Mouse (Mus musculus) limb, embryonic 15.5 days (tissue): ENCODE measurements around the gene Mettl3. TPM values are rescaled to one million over a fixed set of nuclear protein-coding genes. Genes with fewer than 3 reads are reported as not detected.

Experiments used
- ATAC-seq: fragments of 200-750 bp; cut with Nextera tagmentation; 2 replicates; pipeline ENCODE4 v1.8.0; 2017; ENCODE audit warnings: low read depth, moderate TSS enrichment; ENCODE audit not compliant: insufficient number of reproducible peaks, low FRiP score, low TSS enrichment
- H3K27ac ChIP-seq: fragments of 300-500 bp; sonication (generic); 2 replicates; pipeline ENCODE4 v1.5.1; 2015; ENCODE audit warnings: moderate library complexity, mild to moderate bottlenecking, inconsistent platforms
- H3K27me3 ChIP-seq: fragments of 300-500 bp; sonication (generic); 2 replicates; pipeline ENCODE4 v1.6.1; 2015; ENCODE audit warnings: inconsistent platforms
- H3K36me3 ChIP-seq: fragments of 300-500 bp; sonication (generic); 2 replicates; pipeline ENCODE4 v1.6.1; 2015; ENCODE audit warnings: inconsistent platforms
- H3K4me1 ChIP-seq: fragments of 300-500 bp; sonication (generic); 2 replicates; pipeline ENCODE4 v1.6.1; 2015; ENCODE audit warnings: inconsistent platforms
- H3K4me2 ChIP-seq: fragments of 300-500 bp; sonication (generic); 2 replicates; pipeline ENCODE4 v1.6.1; 2015; ENCODE audit warnings: mild to moderate bottlenecking, inconsistent platforms
- H3K4me3 ChIP-seq: fragments of 300-500 bp; sonication (generic); 2 replicates; pipeline ENCODE4 v1.5.1; 2015; ENCODE audit warnings: mild to moderate bottlenecking, inconsistent platforms
- H3K9ac ChIP-seq: fragments of 300-500 bp; sonication (generic); 2 replicates; pipeline ENCODE4 v1.6.1; 2015; ENCODE audit warnings: inconsistent platforms
- H3K9me3 ChIP-seq: fragments of 300-500 bp; sonication (generic); 2 replicates; pipeline ENCODE4 v1.6.1; 2016; ENCODE audit warnings: inconsistent platforms
- WGBS: fragments of 180-500 bp; shearing (Covaris S2); methylation state at CpG from one replicate; pipeline ENCODE4 v1.1.7; 2015; 5-methylcytosine and 5-hydroxymethylcytosine counted together
- polyA plus RNA-seq: library from polyadenylated mRNA; unstranded; fragments of >200 nt; fragmentation: Nextera tagmentation; extraction: Ambion mirVana; gene quantifications from 2 replicates; pipeline ENCODE4 v1.2.1, GENCODE M21; 2015

Gene Mettl3
- 36.6 and 41.6 TPM in 2 replicates for polyA plus RNA-seq

DNA sequence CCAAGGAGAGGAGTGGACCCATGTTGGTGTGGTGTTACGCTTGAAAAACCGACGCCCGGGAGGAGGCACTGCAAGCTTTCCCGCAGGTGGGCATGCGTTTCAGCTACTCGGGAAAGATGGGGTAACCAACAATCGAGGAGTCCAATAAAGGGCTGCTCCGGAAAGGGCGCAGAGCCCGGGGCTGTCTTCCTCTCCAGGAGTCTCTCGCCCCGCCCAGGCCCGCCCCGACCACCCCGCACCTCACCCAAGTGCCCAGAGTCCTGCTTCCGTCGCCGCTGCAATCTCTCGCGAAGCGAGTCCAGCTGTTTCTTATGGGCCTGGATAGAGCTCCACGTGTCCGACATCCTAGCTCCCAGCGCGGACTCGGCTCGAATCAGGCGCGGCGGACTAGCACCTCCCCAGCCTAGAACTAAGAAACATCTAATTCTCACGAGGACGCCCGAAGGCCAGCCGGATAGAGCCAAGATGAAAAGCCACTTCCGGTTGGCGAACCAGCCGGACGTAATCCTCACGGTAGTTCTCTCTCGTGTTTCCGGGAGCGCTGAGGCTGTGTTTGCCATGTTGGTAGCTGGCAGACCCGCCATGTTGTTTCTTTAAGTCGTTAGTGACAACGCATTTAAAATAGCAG is at the start of gene Mettl3:
Gene Mettl3, minus strand, starts transcription at position 485 of the 628 bp plus-strand sequence.
- ATAC-seq = peak; percentile 95
- H3K9me3 ChIP-seq = no peaks in the 10 kb centered on the region
- H3K36me3 ChIP-seq = peaks cover 14% of the 10 kb centered on the region
- peak within 1 kb of the TSS; percentile 51 for H3K9ac ChIP-seq
- peak within 1 kb of the TSS; percentile 52 for H3K4me2 ChIP-seq
- peak within 1 kb of the TSS; percentile 72 for H3K4me3 ChIP-seq
- peak within 1 kb of the TSS; percentile 97 for H3K27ac ChIP-seq
- H3K4me1 ChIP-seq = no peaks in the 10 kb centered on the region
- WGBS = under 1% methylated on average over 46 of the region's 46 CpGs
- H3K27me3 ChIP-seq = no peaks in the 10 kb centered on the region

DNA sequence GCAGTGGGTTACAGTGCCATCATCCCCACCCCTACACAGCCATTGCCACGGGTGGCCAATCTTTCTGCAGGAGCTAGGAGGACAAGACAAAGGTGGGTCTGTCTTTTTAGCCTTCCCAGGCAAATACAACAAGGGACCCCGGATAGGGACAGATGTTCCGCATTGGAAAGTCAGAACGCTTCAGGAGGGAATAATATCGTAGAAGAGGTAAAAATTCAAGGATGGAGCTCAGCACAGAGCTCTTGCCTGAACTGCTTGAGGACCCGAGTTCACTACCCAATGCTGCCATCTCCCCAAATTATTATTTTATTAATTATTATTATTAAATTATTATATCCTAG is 34.6 kb upstream of the Mettl3 start:
- no peak for ATAC-seq
- H3K4me3 ChIP-seq = no peak overlapping the region
- WGBS = 72% methylated on average over 6 of the region's 6 CpGs

DNA sequence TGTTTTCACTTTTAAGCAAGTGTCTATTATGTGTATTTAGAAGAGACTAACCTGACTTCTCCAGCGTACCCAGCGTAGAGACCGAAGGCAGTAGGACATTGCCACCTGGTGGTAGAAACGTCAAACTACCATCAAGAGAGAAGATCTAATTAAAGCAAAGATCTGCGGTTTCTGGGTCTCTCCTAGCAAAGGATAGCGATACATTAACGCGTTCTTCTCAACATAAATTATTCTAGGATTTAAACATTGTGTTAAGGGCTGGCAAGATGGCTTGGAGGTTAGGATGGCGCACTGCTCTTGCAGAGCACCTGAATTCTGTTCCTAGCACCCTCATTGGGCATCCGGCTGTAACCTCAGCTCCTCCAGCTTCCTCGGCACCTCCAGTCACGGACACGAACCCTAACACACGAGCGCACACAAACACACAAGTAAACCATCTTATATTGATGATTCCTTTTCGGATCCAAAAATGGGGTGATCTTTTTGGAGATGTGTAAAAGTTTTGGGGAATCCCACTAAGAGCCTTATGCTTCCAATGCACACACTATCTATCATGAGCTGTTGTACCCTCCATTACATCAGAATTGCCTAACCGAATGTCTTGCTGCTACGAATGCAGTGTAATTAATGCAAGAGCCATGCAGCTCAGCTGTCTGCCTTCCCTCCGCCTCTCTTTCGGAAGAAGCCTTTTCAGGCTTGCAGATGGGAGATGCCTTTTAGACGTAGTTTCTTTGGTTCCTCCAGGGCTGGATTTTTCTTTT is 34.0 kb upstream of the Mettl3 start:
- Histone ChIP-seq H3K36me3 (no peaks in the 10 kb centered on the region), H3K4me1 (peaks cover 2% of the 10 kb centered on the region; the same call in 1 of the 2 replicates), H3K9me3 (no peaks in the 10 kb centered on the region), H3K27me3 (0 out of 2 replicates have a peak, but pooled peaks cover 17% of the 10 kb centered on the region), H3K27ac (no peak overlapping the region), H3K9ac (no peak overlapping the region), H3K4me3 (0 out of 2 replicates have a peak overlapping the region, but pooled peaks have one; percentile 13), H3K4me2 (peak overlapping the region; percentile 41)
- no peak for ATAC-seq
- WGBS = 26% methylated on average over 21 of the region's 21 CpGs

More for the DNA sequence above, 34.6 kb upstream of the Mettl3 start:
- no peaks in the 10 kb centered on the region for H3K36me3 ChIP-seq
- H3K27me3 ChIP-seq = 0 out of 2 replicates have a peak, but pooled peaks cover 14% of the 10 kb centered on the region
- no peaks in the 10 kb centered on the region for H3K9me3 ChIP-seq
- no peak overlapping the region for H3K9ac ChIP-seq
- H3K4me2 ChIP-seq = no peak overlapping the region
- H3K4me1 ChIP-seq = peaks cover 2% of the 10 kb centered on the region; the same call in 1 of the 2 replicates
- no peak overlapping the region for H3K27ac ChIP-seq

DNA sequence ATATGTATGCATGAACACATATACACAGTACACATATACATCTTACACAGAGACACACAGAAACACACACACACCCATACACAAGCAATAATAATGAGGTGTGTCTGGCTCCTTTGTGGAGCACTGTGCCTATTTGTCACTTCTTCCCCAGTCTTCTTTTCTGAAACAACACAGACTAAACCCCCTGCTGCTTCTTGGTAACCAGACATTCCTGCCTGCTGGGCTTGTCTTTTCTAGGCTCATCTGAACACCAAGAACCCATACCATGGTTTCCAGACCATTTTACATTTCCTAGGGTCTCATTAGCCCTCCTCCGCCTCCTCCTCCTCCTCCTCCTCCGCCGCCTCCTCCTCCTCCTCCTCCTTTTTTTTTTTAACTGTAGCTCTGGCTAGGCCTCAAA is 27.2 kb upstream of the Mettl3 start:
- no peak overlapping the region for H3K4me2 ChIP-seq
- H3K36me3 ChIP-seq = no peaks in the 10 kb centered on the region
- H3K27ac ChIP-seq = no peak overlapping the region
- no peak overlapping the region for H3K4me3 ChIP-seq
- no peaks in the 10 kb centered on the region for H3K9me3 ChIP-seq
- no peak overlapping the region for H3K9ac ChIP-seq
- peaks cover 5% of the 10 kb centered on the region for H3K4me1 ChIP-seq
- 92% methylated on average over 1 of the region's 3 CpGs for WGBS
- H3K27me3 ChIP-seq = peaks cover 49% of the 10 kb centered on the region
- ATAC-seq = no peak

DNA sequence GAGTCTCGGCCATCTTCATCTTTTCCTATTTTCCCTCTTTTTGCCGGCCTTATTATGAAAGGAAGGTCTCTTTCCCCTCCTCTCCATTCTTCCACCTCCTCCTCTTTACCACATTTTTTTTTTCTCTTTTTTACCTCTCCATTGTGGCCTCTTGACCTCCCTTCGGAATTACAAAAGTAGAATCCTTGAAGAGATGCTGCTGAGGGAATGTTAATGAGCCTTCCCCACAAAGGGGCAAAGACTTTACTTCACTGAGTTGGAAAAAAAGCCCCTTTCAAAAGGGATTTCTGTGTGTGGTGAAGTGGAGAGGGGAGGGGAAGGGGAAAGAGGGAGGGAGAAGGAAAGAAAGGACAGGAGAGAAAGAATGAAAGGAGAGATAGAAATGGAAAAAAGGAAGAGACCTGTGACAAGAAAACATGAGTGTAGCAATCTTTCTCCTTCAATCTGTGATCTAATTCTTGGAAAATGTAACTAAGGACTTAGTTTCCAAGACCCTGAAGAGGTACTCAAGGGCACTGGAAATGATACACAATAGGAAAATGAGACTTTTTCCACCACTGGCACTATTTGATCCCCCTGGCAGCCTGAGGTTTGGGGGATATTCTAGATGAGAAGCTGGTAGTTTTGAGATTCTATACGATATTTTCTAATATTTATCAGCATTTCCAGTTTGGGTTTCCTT is 26.3 kb upstream of the Mettl3 start:
- no peaks in the 10 kb centered on the region for H3K9me3 ChIP-seq
- H3K36me3 ChIP-seq = no peaks in the 10 kb centered on the region
- ATAC-seq = no peak
- H3K9ac ChIP-seq = no peak overlapping the region
- H3K27me3 ChIP-seq = peaks cover 57% of the 10 kb centered on the region
- H3K27ac ChIP-seq = no peak overlapping the region
- WGBS = 33% methylated on average over 4 of the region's 4 CpGs
- no peak overlapping the region for H3K4me3 ChIP-seq
- no peak overlapping the region for H3K4me2 ChIP-seq
- H3K4me1 ChIP-seq = peaks cover 5% of the 10 kb centered on the region

DNA sequence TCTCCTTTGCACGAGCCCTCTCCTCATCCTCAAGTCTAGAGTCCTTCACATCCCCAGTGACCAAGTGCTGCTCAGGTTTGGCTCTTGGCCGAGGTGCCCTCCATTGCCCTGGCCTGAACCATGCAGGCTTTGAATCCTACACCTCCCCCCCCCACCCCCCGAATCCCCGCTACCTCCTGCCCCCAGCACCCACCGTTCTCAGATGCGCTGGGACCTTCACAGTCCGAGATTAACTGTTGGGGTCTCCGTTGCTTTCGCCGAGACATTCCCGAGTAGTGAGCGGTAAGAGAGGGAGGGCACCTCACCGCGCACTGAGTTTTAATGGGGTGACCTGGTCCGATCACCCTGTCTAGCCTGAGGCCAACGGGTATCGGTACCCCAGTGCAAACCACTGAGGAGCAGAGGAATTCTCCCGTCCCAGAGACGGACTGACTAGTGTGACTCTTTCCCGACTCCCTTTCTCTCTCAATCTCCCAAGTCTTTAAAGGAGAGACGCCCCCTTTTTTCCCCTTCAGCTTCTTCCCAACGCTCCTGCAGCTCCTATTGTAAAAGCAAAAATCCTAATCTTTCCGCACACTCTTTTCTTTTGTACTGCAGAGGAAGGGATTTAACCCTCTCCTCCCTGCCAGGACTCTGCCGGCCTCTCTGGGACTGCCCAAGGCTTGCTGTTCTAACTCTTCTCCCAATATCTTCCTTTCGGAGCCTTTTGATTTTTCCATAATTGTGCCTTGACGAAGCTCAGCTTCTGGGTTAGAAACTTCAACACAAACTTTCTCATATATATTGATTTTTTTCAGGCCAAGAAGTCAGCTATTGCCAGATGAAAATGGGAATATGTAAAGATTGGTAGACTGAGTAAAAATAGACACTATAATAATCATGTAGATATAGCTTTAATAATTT is 23.2 kb upstream of the Mettl3 start, which contains the start of gene Sall2:
Gene Sall2, minus strand, starts transcription at position 853 of the 903 bp plus-strand sequence.
- Histone ChIP-seq H3K36me3 (no peaks in the 10 kb centered on the region), H3K4me1 (peaks cover 5% of the 10 kb centered on the region), H3K27me3 (peaks cover 59% of the 10 kb centered on the region), H3K27ac (no peak within 1 kb of the TSS), H3K9ac (no peak within 1 kb of the TSS; the same call in 1 of the 2 replicates), H3K4me3 (peak within 1 kb of the TSS; percentile 40), H3K4me2 (peak within 1 kb of the TSS; percentile 68), H3K9me3 (no peaks in the 10 kb centered on the region)
- WGBS = 1% methylated on average over 26 of the region's 26 CpGs
- 0 out of 2 replicates have a peak, but pooled peaks have one; percentile 65 for ATAC-seq

DNA sequence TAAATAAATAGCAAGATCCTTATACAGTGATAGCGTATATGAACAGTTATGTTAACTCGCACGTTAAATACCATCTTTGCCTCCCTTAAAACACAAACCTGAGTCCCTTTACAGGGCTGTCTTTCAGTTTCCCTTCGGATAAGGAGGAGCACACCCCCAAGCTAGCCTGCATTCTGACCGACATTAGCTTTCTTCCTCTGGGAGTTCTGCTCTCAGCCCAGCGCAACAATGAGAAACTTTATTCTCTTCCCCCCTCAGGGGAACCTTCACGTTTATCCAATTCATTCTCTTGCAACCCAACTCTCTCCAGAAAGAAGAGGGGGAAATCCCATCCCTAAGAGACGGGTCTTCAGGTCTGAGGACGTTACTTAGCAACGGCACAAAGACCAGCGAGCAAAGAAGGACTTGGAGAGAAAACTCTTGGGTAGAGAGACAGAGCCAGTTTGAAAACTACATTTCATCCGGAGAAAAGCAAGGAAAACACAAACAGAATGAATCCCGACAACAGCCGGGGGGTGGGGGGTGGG is 22.5 kb upstream of the Mettl3 start:
- H3K27ac ChIP-seq = no peak overlapping the region
- H3K4me1 ChIP-seq = peaks cover 5% of the 10 kb centered on the region
- no peak overlapping the region for H3K9ac ChIP-seq
- H3K36me3 ChIP-seq = no peaks in the 10 kb centered on the region
- no peaks in the 10 kb centered on the region for H3K9me3 ChIP-seq
- no peak for ATAC-seq
- peak overlapping the region; percentile 68 for H3K4me2 ChIP-seq
- 3% methylated on average over 14 of the region's 14 CpGs for WGBS
- H3K4me3 ChIP-seq = peak overlapping the region; percentile 40
- H3K27me3 ChIP-seq = peaks cover 59% of the 10 kb centered on the region

DNA sequence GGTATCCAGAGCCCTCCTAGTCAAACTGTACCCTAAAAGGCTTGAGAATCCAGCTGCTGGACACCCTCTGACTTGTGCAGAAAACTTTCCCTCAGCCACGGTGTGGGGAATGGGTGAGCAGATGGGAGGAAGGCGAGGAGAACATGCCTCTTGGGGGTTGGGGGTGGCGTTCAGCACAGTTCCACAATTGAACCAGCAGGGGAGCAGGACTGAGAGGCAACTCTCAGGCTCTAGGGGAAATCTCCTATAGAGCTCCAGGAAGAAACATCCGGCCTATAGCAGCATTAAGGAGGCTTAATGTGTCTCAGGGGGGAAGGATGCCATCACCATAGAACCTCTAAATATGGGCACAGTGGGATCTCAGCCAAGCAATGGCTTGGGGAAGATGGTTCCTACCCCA is 21.0 kb upstream of the Mettl3 start:
- Histone ChIP-seq H3K9me3 (no peaks in the 10 kb centered on the region), H3K4me3 (no peak overlapping the region), H3K27me3 (peaks cover 46% of the 10 kb centered on the region), H3K4me2 (no peak overlapping the region), H3K36me3 (no peaks in the 10 kb centered on the region), H3K27ac (no peak overlapping the region), H3K4me1 (peaks cover 5% of the 10 kb centered on the region), H3K9ac (no peak overlapping the region)
- WGBS = 6% methylated on average over 4 of the region's 4 CpGs
- no peak for ATAC-seq

DNA sequence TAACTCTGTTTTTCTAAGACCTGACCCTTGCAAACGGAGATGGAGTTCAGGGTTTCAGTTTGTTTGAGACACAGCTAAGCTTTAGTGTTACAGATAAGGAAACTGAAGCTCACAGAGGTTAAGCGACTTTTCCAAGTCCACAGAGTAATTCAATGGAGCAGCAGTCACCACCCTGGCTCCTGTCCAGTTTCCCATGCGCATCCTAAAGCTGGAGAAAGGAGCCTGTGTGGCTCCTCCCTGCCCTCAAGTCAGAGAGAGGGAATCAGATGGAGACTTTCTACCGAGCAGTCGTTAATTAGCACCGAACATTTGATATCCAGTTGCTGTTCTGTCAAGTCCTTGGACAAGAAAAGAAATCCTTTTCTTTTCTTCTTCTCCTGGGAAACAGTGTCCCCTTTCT is 14.4 kb upstream of the Mettl3 start:
- Histone ChIP-seq H3K27ac (no peak overlapping the region), H3K27me3 (no peaks in the 10 kb centered on the region), H3K4me1 (peaks cover 20% of the 10 kb centered on the region), H3K9ac (no peak overlapping the region), H3K4me3 (no peak overlapping the region), H3K4me2 (no peak overlapping the region), H3K9me3 (no peaks in the 10 kb centered on the region), H3K36me3 (peaks cover 4% of the 10 kb centered on the region)
- 63% methylated on average over 6 of the region's 6 CpGs for WGBS
- no peak for ATAC-seq

DNA sequence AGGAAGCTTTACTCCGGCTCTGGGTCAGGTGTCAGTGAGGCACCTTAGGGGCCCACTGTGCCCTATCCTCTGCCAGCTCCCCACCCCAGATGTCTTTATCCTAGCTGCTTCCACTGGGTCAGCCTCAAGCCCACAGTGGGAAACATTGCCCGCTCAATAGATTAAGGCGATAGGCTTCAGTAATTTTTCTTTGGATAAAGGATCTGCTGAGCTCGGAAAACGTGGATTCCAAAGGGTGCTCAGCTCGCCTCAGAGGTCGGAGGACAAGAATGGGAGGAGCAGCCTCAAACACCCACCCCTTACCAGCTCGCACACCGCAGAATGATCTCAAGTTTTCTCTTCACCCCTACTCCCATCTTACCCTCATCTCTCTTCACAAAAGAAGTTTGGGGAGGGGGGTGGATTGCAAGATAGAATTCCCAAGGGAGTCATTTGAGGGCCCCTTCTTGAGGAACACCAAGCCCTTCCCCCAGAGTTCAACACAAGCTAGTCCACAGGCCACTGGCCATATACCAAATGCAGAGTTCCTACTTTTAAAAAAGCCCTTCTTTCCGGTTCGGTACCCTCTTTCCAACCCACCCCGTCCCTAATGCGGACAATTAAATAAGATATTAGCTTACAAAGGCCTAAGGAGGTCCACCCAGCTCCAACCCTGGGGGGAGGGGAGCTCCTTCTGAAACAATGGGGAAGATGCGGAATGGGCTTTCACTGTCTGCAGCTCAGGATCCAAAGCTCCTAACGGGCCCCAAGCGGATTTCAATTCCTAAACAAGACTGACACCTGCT is 11.7 kb upstream of the Mettl3 start:
- peak; percentile 22 for ATAC-seq
- Histone ChIP-seq H3K4me1 (peaks cover 31% of the 10 kb centered on the region), H3K4me3 (peak overlapping the region; percentile 76), H3K9ac (peak overlapping the region; percentile 85), H3K36me3 (peaks cover 30% of the 10 kb centered on the region), H3K9me3 (no peaks in the 10 kb centered on the region), H3K4me2 (peak overlapping the region; percentile 75), H3K27me3 (no peaks in the 10 kb centered on the region), H3K27ac (peak overlapping the region; percentile 79)
- 12% methylated on average over 16 of the region's 16 CpGs for WGBS
